Mouse (Mus musculus): ENCODE measurements around the gene Ppp1r35. TPM values are rescaled to one million over a fixed set of nuclear protein-coding genes. Genes with fewer than 3 reads are reported as not detected.

Gene Ppp1r35
- polyA plus RNA-seq, 1 experiment from 2014 or later = 21.3 TPM

Other genes starting within 250 kb of the Ppp1r35 start
- gene Epo, start 245.6 kb upstream of the Ppp1r35 start, polyA plus RNA-seq (2015; fragmentation: Nextera tagmentation; extraction: Ambion mirVana) = 0.68 and 1.0 TPM in 2 replicates
- 150 and 161 TPM in 2 replicates for gene Gnb2, start 245.3 kb upstream of the Ppp1r35 start, polyA plus RNA-seq (2015; fragmentation: Nextera tagmentation; extraction: Ambion mirVana)
- gene Actl6b, start 225.3 kb upstream of the Ppp1r35 start, polyA plus RNA-seq (2015; fragmentation: Nextera tagmentation; extraction: Ambion mirVana) = 0.07 TPM in 2 replicates
- gene Tfr2, start 209.0 kb upstream of the Ppp1r35 start, polyA plus RNA-seq (2015; fragmentation: Nextera tagmentation; extraction: Ambion mirVana) = 55.1 and 65.5 TPM in 2 replicates
- gene Mospd3, start 177.8 kb upstream of the Ppp1r35 start, polyA plus RNA-seq (2015; fragmentation: Nextera tagmentation; extraction: Ambion mirVana) = 29.7 and 31.7 TPM in 2 replicates
- 16.6 and 17.4 TPM in 2 replicates for gene Pcolce, start 165.1 kb upstream of the Ppp1r35 start, polyA plus RNA-seq (2015; fragmentation: Nextera tagmentation; extraction: Ambion mirVana)
- not detected in 2 replicates for gene Fbxo24, start 149.8 kb upstream of the Ppp1r35 start, polyA plus RNA-seq (2015; fragmentation: Nextera tagmentation; extraction: Ambion mirVana)
- gene Lrch4, start 149.7 kb upstream of the Ppp1r35 start, polyA plus RNA-seq (2015; fragmentation: Nextera tagmentation; extraction: Ambion mirVana) = 25.7 and 26.4 TPM in 2 replicates
- gene Gm20605, start 149.7 kb upstream of the Ppp1r35 start, polyA plus RNA-seq (2015; fragmentation: Nextera tagmentation; extraction: Ambion mirVana) = 6.0 and 7.8 TPM in 2 replicates
- 3.6 and 4.6 TPM in 2 replicates for gene Sap25, start 137.5 kb upstream of the Ppp1r35 start, polyA plus RNA-seq (2015; fragmentation: Nextera tagmentation; extraction: Ambion mirVana)
- 0.07 TPM in 1 of 2 replicates, not detected in the other for gene Irs3, start 133.1 kb upstream of the Ppp1r35 start, polyA plus RNA-seq (2015; fragmentation: Nextera tagmentation; extraction: Ambion mirVana)
- gene Agfg2, start 94.1 kb upstream of the Ppp1r35 start, polyA plus RNA-seq (2015; fragmentation: Nextera tagmentation; extraction: Ambion mirVana) = 35.3 and 35.6 TPM in 2 replicates
- 0.21 and 0.39 TPM in 2 replicates for gene Nyap1, start 37.2 kb upstream of the Ppp1r35 start, polyA plus RNA-seq (2015; fragmentation: Nextera tagmentation; extraction: Ambion mirVana)
- 68.8 and 75.1 TPM in 2 replicates for gene Tsc22d4, start 33.1 kb upstream of the Ppp1r35 start, polyA plus RNA-seq (2015; fragmentation: Nextera tagmentation; extraction: Ambion mirVana)
- 4.0 and 5.0 TPM in 2 replicates for gene Mepce, start 8.8 kb downstream of the Ppp1r35 start, polyA plus RNA-seq (2015; fragmentation: Nextera tagmentation; extraction: Ambion mirVana)
- gene Zcwpw1, start 8.9 kb downstream of the Ppp1r35 start, polyA plus RNA-seq (2015; fragmentation: Nextera tagmentation; extraction: Ambion mirVana) = 3.2 and 3.3 TPM in 2 replicates
- 4.0 and 4.7 TPM in 2 replicates for gene Pilra, start 57.4 kb downstream of the Ppp1r35 start, polyA plus RNA-seq (2015; fragmentation: Nextera tagmentation; extraction: Ambion mirVana)
- gene Pilrb1, start 79.3 kb downstream of the Ppp1r35 start, polyA plus RNA-seq (2015; fragmentation: Nextera tagmentation; extraction: Ambion mirVana) = 4.9 and 5.7 TPM in 2 replicates
- gene Pilrb2, start 93.0 kb downstream of the Ppp1r35 start, polyA plus RNA-seq (2015; fragmentation: Nextera tagmentation; extraction: Ambion mirVana) = 5.2 and 6.4 TPM in 2 replicates
- 5.0 and 5.2 TPM in 2 replicates for gene Cyp3a13, start 142.8 kb downstream of the Ppp1r35 start, polyA plus RNA-seq (2015; fragmentation: Nextera tagmentation; extraction: Ambion mirVana)
- not detected in 2 replicates for gene Gjc3, start 184.2 kb downstream of the Ppp1r35 start, polyA plus RNA-seq (2015; fragmentation: Nextera tagmentation; extraction: Ambion mirVana)
- 14.4 and 31.0 TPM in 2 replicates for gene Azgp1, start 202.7 kb downstream of the Ppp1r35 start, polyA plus RNA-seq (2015; fragmentation: Nextera tagmentation; extraction: Ambion mirVana)
- gene Smok3a, start 242.4 kb downstream of the Ppp1r35 start, polyA plus RNA-seq (2015; fragmentation: Nextera tagmentation; extraction: Ambion mirVana) = not detected in 2 replicates
- not detected in 2 replicates for gene Smok3b, start 242.6 kb downstream of the Ppp1r35 start, polyA plus RNA-seq (2015; fragmentation: Nextera tagmentation; extraction: Ambion mirVana)